Mouse (Mus musculus): ENCODE measurements at regions not wholly inside any gene's neighbourhood (a gene's known extent, or its start where the extent isn't known, plus 50 kb on each side); places are given as distances from the start of the nearest gene placed in this dataset.

DNA sequence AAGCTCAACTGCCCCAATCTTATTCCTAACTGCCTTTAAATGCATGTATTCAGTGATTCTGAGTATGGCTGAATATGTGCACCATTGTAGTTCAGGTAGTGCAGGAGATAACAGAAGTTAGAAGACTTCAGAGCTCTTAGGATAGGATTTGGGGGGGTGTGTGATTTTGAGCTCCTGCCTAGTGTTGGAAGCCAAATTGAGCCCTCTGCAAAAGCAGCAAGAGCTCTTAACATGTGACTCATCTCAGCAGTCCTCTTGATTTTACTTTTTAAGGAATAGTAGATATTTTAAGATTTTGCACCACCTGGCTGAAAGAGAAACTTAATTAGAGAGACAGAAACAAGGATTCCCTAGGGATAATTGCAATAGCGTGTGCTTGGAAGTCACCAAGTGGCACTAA, 277.3 kb upstream of the Gm597 start:
- no peak for DNase-seq (ENCODE audit: low spot score in 2 of 2)

DNA sequence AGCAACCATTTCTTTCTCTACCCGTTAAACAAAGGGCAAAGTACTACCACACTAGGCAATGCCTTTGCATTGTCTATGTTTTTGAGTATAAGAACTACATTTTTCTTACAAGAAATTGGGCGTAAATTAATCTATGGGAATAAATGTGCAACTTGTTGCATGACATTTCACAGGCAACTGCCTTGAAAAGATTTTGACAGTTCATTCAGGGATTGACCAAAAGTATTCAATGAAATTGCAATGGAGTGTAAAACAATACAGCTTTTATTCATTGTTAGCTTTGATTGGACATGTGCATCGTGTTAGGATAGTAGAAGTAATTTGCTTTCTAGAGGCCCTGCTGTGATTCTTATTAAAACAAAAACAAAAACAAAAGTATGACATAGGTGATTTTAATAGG, 233.7 kb upstream of the Gm597 start:
- DNase-seq (ENCODE audit: low spot score in 2 of 2), result no peak

DNA sequence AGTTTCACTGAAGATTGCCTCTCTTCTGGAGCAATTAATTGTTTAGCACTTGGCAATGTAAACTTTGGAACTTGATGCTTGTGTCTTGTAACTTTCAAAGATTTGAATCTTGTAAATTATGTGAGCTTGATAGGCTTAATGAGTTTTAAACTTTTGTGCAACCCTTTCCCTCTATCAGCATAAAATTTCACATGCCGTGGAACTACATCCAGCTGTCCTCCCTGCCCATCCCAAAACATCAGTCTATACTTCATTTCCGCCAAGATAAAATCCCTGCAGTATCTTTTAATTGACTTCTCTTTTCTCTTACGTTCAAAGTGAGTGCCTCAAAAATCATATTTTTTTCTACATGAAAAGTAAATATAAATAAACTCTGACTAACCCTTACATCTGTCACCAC, 221.1 kb upstream of the Gm597 start:
- no peak for DNase-seq (ENCODE audit: low spot score in 2 of 2)

DNA sequence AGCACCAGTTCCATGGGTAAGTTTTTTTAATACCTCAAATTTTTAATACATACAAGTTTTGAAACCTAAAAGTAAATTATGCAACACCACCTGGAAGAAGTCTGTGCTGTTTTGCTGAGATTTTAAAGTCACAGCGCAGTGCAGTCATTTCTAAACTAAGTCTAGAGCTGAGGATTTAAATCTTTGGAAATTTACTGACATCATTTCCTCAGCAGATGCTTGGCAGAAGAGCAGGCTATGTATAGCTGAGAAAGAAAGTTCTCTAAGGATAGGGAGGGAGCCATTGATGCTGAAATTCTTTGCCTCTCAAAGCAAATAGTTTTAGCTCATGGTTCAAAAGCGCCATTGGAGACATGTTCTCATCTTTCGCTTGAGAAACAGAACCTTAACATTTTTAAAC, 190.9 kb upstream of the Gm597 start:
- DNase-seq (ENCODE audit: low spot score in 2 of 2), result peak; percentile 9
